In the genomic region with DNA sequence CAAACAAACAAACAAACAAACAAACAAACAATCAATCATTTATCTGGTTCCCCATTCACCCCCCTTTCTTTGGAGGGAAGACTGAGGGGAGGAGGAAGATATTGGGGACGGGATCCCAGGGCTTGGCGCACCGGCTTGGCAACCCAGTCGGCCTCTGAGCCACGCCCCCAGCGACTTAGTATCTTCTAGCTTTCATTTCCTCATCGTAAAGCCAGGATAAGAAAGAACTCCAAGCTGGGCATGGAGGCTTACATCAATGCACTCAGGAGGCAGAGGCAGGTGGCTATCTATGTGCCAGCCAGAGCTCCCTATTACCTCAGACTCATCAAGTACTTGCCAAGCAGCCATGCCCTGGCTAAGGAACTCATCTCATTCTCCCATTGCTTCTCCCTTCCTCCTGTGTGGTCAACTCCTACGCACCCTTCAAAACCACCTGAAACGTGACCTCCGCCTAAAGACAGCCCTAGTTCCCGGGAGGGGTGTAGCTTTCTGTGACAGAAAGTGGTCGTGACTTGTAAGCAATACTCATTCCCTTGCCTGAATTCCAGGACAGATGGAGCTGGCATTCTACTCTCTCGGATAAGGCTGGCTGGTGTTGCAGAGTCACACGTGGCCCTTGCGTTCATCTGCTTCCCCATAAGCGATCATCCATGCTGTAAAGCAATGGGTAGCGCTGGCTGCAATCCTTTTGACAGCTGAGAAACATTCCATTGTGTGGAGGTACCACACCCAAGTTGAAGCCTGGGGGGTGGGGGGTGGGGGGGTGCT, we compare ENCODE assay signal across 8 mouse cellular contexts. TPM values are rescaled to one million over a fixed set of nuclear protein-coding genes. Genes with fewer than 3 reads are reported as not detected.
A peak's percentile ranks its signal among the peaks of the same experiment; 100 is the strongest.
DNase-seq lines count a peak whose midpoint lies in the region; ATAC-seq lines count a peak whose summit lies in the region.

No protein-coding gene starts in this region.

- 0 out of 2 replicates have a peak overlapping the region, but pooled peaks have one; percentile 5 for H3K9ac ChIP-seq in heart, embryonic 14.5 days (ENCODE audit: low read length)
- H3K9ac ChIP-seq in heart, embryonic 16.5 days (ENCODE audit: low read length): peak overlapping the region; percentile 80

- WGBS in heart, embryonic 14.5 days: 13% methylated on average over 17 of the region's 17 CpGs
- WGBS in heart, embryonic 16.5 days: 14% methylated on average over 17 of the region's 17 CpGs
- 15% methylated on average over 17 of the region's 17 CpGs for WGBS in macrophage (ENCODE audit: missing documents)

- DNase-seq in heart, adult 11 months: no peak
- DNase-seq in MN1 (ENCODE audit: low spot score): peak; percentile 64
- DNase-seq in gastrocnemius, postnatal 36 days: no peak
- DNase-seq in right cerebral cortex, postnatal 25 days: no peak
- DNase-seq in cerebellum, postnatal 36 days: no peak

- ATAC-seq in heart, embryonic 14.5 days (ENCODE audit: insufficient number of reproducible peaks, insufficient read depth, low FRiP score, low read depth): no peak
- no peak for ATAC-seq in heart, embryonic 16.5 days (replicated peaks; ENCODE audit: extremely low read depth, insufficient read depth, low FRiP score)

- H3K36me3 ChIP-seq in heart, embryonic 14.5 days (ENCODE audit: control insufficient read depth, insufficient read depth, low read length): no peaks in the 10 kb centered on the region
- no peaks in the 10 kb centered on the region for H3K36me3 ChIP-seq in heart, embryonic 16.5 days (ENCODE audit: control insufficient read depth, insufficient read depth)
- no peaks in the 10 kb centered on the region for H3K36me3 ChIP-seq in macrophage (ENCODE audit: inconsistent target)

- H3K27ac ChIP-seq in heart, embryonic 14.5 days (replicated peaks in 1 of 2; ENCODE audit: control insufficient read depth in 1 of 2, insufficient read depth in 1 of 2, low read depth in 2 of 2, low read length in 2 of 2): no peak overlapping the region
- H3K27ac ChIP-seq in heart, embryonic 16.5 days (ENCODE audit: low read length): no peak overlapping the region
- peak overlapping the region; percentile 85 for H3K27ac ChIP-seq in macrophage

- peak overlapping the region; percentile 90 for H3K4me2 ChIP-seq in heart, embryonic 14.5 days (ENCODE audit: low read length)
- H3K4me2 ChIP-seq in heart, embryonic 16.5 days (ENCODE audit: low read depth, low read length): peak overlapping the region; percentile 89

- peak overlapping the region; percentile 49 to 61; a peak in 3 of 4 replicates for H3K4me3 ChIP-seq in heart, embryonic 14.5 days (ENCODE audit: control insufficient read depth in 1 of 2, insufficient read depth in 1 of 2, low read depth in 1 of 2, low read length in 2 of 2)
- peak overlapping the region; percentile 70 for H3K4me3 ChIP-seq in heart, embryonic 16.5 days (ENCODE audit: low read length)
- H3K4me3 ChIP-seq in macrophage (ENCODE audit: inconsistent target): peak overlapping the region; percentile 13; the same call in 1 of the 2 replicates

- peaks cover 12% of the 10 kb centered on the region for H3K27me3 ChIP-seq in heart, embryonic 14.5 days (ENCODE audit: control insufficient read depth, insufficient read depth, low read length)
- H3K27me3 ChIP-seq in heart, embryonic 16.5 days (ENCODE audit: control insufficient read depth, insufficient read depth, low read length): peaks cover 10% of the 10 kb centered on the region

- H3K4me1 ChIP-seq in heart, embryonic 14.5 days (ENCODE audit: control insufficient read depth in 2 of 2, insufficient read depth in 2 of 2, low read length in 2 of 2): peaks cover 10 to 23% of the 10 kb centered on the region in 2 experiments
- H3K4me1 ChIP-seq in heart, embryonic 16.5 days (ENCODE audit: control insufficient read depth, insufficient read depth, low read length): peaks cover 22% of the 10 kb centered on the region

- H3K79me2 ChIP-seq in macrophage (ENCODE audit: inconsistent target): no peaks in the 10 kb centered on the region

- intact Hi-C loops in gastrocnemius, postnatal 36 days (cut with DNase I): loop anchor here (2.0 to 10.0 kb wide), 2 partner anchors 29 to 49 kb away; no protein-coding TSS in a partner anchor

- H3K9me3 ChIP-seq in heart, embryonic 14.5 days (ENCODE audit: control insufficient read depth, low read length): no peaks in the 10 kb centered on the region
- H3K9me3 ChIP-seq in heart, embryonic 16.5 days (replicated peaks; ENCODE audit: control insufficient read depth, low read length): no peaks in the 10 kb centered on the region

RNA-seq across cellular contexts. Expression of a gene that starts 5.5 kb away (rescaled TPM):
- 10.8 and 11.5 TPM in 2 replicates for polyA plus RNA-seq in heart, embryonic 14.5 days (2014; fragmentation: Nextera tagmentation; extraction: Ambion mirVana)
- polyA plus RNA-seq in heart, embryonic 16.5 days (2015; fragmentation: Nextera tagmentation; extraction: Ambion mirVana): 15.3 and 19.4 TPM in 2 replicates
- total RNA-seq in macrophage (2018; cell fraction: chromatin; rRNA removed): 10 to 100 TPM in 6 of 26 experiments, 1 to 10 TPM in 20; 2.0 to 20.7 (median 7.2) TPM
- total RNA-seq in macrophage (2018; cell fraction: cytosol; rRNA removed): 1 to 10 TPM; 1.7 to 6.5 (median 3.9) TPM
- 10 to 100 TPM in 4 of 26 experiments, 1 to 10 TPM in 22; 2.3 to 11.9 (median 6.9) TPM for total RNA-seq in macrophage (2018; cell fraction: nucleus; rRNA removed)
- polyA plus RNA-seq in macrophage (2018): 0.86 to 5.2 TPM (median 3.8 TPM) in 3 replicates
- total RNA-seq in gastrocnemius, postnatal 36 days (2021): 1 to 10 TPM; 4.5 to 6.0 TPM

RNA-seq across cellular contexts. Expression of a gene that starts 5.9 kb away (rescaled TPM):
- 16.5 and 18.1 TPM in 2 replicates for polyA plus RNA-seq in heart, embryonic 14.5 days (2014; fragmentation: Nextera tagmentation; extraction: Ambion mirVana)
- polyA plus RNA-seq in heart, embryonic 16.5 days (2015; fragmentation: Nextera tagmentation; extraction: Ambion mirVana): 12.0 and 13.3 TPM in 2 replicates
- total RNA-seq in macrophage (2018; cell fraction: chromatin; rRNA removed): 100 to 1,000 TPM in 1 of 26 experiments, 10 to 100 TPM in 25; 32.2 to 111 (median 70.7) TPM
- total RNA-seq in macrophage (2018; cell fraction: cytosol; rRNA removed): 10 to 100 TPM; 29.7 to 65.3 (median 45.4) TPM
- total RNA-seq in macrophage (2018; cell fraction: nucleus; rRNA removed): 100 to 1,000 TPM in 4 of 26 experiments, 10 to 100 TPM in 22; 39.5 to 128 (median 64.9) TPM
- polyA plus RNA-seq in macrophage (2018): 36.0 to 49.5 TPM (median 47.2 TPM) in 3 replicates
- 10 to 100 TPM; 13.5 TPM for total RNA-seq in gastrocnemius, postnatal 36 days (2021)

Comparison
In these comparisons a context has a peak if more than half of its experiments do, and no peak if none do; other contexts are left out.
1. H3K4me3 ChIP-seq: peak in every context shown above with its lines; median percentile 70 in heart, embryonic 16.5 days; 55 in heart, embryonic 14.5 days; 13 in macrophage.